Mouse (Mus musculus) neural tube, embryonic 15.5 days (tissue): ENCODE data around the gene Pspn. TPM values are rescaled to one million over a fixed set of nuclear protein-coding genes. Genes with fewer than 3 reads are reported as not detected.
A peak's percentile ranks its signal among the peaks of the same experiment; 100 is the strongest.

Experiments used
- ATAC-seq: fragments of 200-750 bp; cut with Nextera tagmentation; 2 replicates; pipeline ENCODE4 v1.8.0; 2017; ENCODE audit warnings: mild to moderate bottlenecking, moderate TSS enrichment, moderate library complexity; ENCODE audit not compliant: low FRiP score
- H3K27ac ChIP-seq: fragments of 300-500 bp; sonication (generic); replicated peaks from 2 replicates; pipeline ENCODE4 v1.5.1; 2015; ENCODE audit warnings: mild to moderate bottlenecking, inconsistent platforms
- H3K27me3 ChIP-seq: fragments of 300-500 bp; sonication (generic); replicated peaks from 2 replicates; pipeline ENCODE4 v1.6.1; 2015; ENCODE audit warnings: inconsistent platforms
- H3K36me3 ChIP-seq: fragments of 300-500 bp; sonication (generic); 2 replicates; pipeline ENCODE4 v1.6.1; 2015; ENCODE audit warnings: inconsistent platforms
- H3K4me1 ChIP-seq: fragments of 300-500 bp; sonication (generic); 2 replicates; pipeline ENCODE4 v1.6.1; 2015; ENCODE audit warnings: inconsistent platforms
- H3K4me2 ChIP-seq: fragments of 300-500 bp; sonication (generic); 2 replicates; pipeline ENCODE4 v1.6.1; 2015; ENCODE audit warnings: inconsistent platforms, mild to moderate bottlenecking, moderate library complexity
- H3K4me3 ChIP-seq: fragments of 300-500 bp; sonication (generic); replicated peaks from 2 replicates; pipeline ENCODE4 v1.5.1; 2015; ENCODE audit warnings: mild to moderate bottlenecking, inconsistent platforms
- H3K9ac ChIP-seq: fragments of 300-500 bp; sonication (generic); replicated peaks from 2 replicates; pipeline ENCODE4 v1.6.1; 2015; ENCODE audit warnings: mild to moderate bottlenecking, inconsistent platforms
- H3K9me3 ChIP-seq: fragments of 300-500 bp; sonication (generic); replicated peaks from 2 replicates; pipeline ENCODE4 v1.6.1; 2016; ENCODE audit warnings: inconsistent platforms
- WGBS: fragments of 180-500 bp; shearing (Covaris S2); methylation state at CpG from one replicate; pipeline ENCODE4 v1.1.7; 2015; ENCODE audit warnings: mixed read lengths; 5-methylcytosine and 5-hydroxymethylcytosine counted together
- polyA plus RNA-seq: library from polyadenylated mRNA; unstranded; fragments of >200 nt; fragmentation: Nextera tagmentation; extraction: Ambion mirVana; gene quantifications from 2 replicates; pipeline ENCODE4 v1.2.1, GENCODE M21; 2015

Pspn gene
- polyA plus RNA-seq, result 0.43 and 0.49 TPM in 2 replicates

GRCm38 (mm10) chr17:56999968-57000609 lies at the start of gene Pspn:
Gene Pspn (minus strand): TSS chr17:57000018.
- WGBS, result 84% methylated on average over 9 of the region's 9 CpGs
- no peak for ATAC-seq
- H3K9ac ChIP-seq, result no peak within 1 kb of the TSS
- no peaks in the 10 kb centered on the region for H3K27me3 ChIP-seq
- H3K27ac ChIP-seq, result no peak within 1 kb of the TSS
- H3K36me3 ChIP-seq, result peaks cover 55% of the 10 kb centered on the region
- peaks cover 20% of the 10 kb centered on the region for H3K4me1 ChIP-seq
- no peak within 1 kb of the TSS for H3K4me3 ChIP-seq
- no peak within 1 kb of the TSS for H3K4me2 ChIP-seq
- H3K9me3 ChIP-seq, result no peaks in the 10 kb centered on the region

- 97% methylated on average over 3 of the region's 3 CpGs for WGBS
- Histone ChIP-seq H3K4me2 (no peak overlapping the region), H3K9me3 (no peaks in the 10 kb centered on the region), H3K9ac (no peak overlapping the region), H3K4me1 (no peaks in the 10 kb centered on the region), H3K27ac (no peak overlapping the region), H3K27me3 (no peaks in the 10 kb centered on the region), H3K4me3 (no peak overlapping the region), H3K36me3 (peaks cover 69% of the 10 kb centered on the region)
- ATAC-seq, result no peak
These were observed 49.0 kb upstream of the Pspn start for GRCm38 (mm10) chr17:57048816-57049215.

DNA sequence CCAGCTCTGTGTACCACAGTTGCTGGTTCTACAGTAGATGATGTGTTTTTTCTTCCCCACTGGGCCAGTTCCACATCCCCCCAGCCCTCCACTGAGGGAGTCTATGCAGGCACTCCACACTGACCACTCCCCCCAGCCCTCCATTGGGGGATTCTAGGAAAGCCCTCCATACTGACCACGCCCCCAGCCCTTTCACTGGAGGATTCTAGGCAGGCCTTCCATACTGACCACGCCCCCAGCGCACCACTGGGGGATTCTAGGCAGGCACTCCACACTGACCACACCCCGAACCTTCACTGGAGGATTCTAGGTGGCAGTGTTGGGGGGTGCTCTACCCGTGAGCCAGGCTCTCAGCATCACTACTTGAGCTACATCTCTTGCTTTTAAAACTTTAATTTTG lies 47.6 kb upstream of the Pspn start:
- Histone ChIP-seq H3K4me2 (no peak overlapping the region), H3K9me3 (no peaks in the 10 kb centered on the region), H3K36me3 (peaks cover 55% of the 10 kb centered on the region), H3K4me3 (no peak overlapping the region), H3K27ac (no peak overlapping the region), H3K4me1 (no peaks in the 10 kb centered on the region), H3K27me3 (no peaks in the 10 kb centered on the region), H3K9ac (no peak overlapping the region)
- ATAC-seq, result no peak
- 38% methylated on average over 5 of the region's 5 CpGs for WGBS

DNA sequence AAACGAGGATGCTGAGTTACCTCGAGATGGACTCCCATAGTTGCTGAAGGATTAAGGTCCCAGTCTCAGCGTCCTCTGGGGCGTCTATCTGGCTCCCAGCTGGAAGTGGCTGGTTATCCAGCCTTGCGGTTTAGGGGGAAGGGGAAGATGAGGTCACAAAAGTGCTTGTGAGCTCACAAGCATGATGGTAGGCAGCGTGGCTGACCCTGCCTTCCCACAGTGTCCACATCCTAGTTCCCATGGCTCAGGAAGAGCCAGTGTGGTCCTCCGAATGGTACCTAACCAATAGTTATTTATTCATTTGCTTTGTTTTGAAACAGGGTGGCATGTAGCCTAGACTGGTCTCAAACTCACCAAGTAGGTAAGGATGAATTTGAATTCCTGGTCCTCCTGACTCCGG lies 41.7 kb upstream of the Pspn start, which contains the start of gene Slc25a41:
TSS of gene Slc25a41 (minus strand) at position 101 of the 400 bp plus-strand sequence.
- Histone ChIP-seq H3K9me3 (no peaks in the 10 kb centered on the region), H3K27me3 (peaks cover 14% of the 10 kb centered on the region), H3K4me1 (no peaks in the 10 kb centered on the region), H3K27ac (no peak within 1 kb of the TSS), H3K9ac (no peak within 1 kb of the TSS), H3K36me3 (peaks cover 18% of the 10 kb centered on the region), H3K4me2 (no peak within 1 kb of the TSS), H3K4me3 (no peak within 1 kb of the TSS)
- WGBS, result 80% methylated on average over 8 of the region's 8 CpGs
- ATAC-seq, result no peak

GRCm38 (mm10) chr17:57038978-57039377 lies 39.2 kb upstream of the Pspn start:
- Histone ChIP-seq H3K36me3 (no peaks in the 10 kb centered on the region), H3K4me1 (no peaks in the 10 kb centered on the region), H3K27me3 (peaks cover 14% of the 10 kb centered on the region), H3K9me3 (no peaks in the 10 kb centered on the region), H3K4me2 (no peak overlapping the region), H3K27ac (no peak overlapping the region), H3K4me3 (no peak overlapping the region), H3K9ac (no peak overlapping the region)
- 42% methylated on average over 8 of the region's 8 CpGs for WGBS
- no peak for ATAC-seq

- no peak overlapping the region for H3K4me3 ChIP-seq
- 0 out of 2 replicates have a peak overlapping the region, but pooled peaks have one; percentile 52 for H3K9ac ChIP-seq
- peak overlapping the region; percentile 76 for H3K4me2 ChIP-seq
- no peaks in the 10 kb centered on the region for H3K27me3 ChIP-seq
- peaks cover 4% of the 10 kb centered on the region for H3K36me3 ChIP-seq
- H3K4me1 ChIP-seq, result peaks cover 28% of the 10 kb centered on the region
- peak overlapping the region; percentile 86; the same call in 1 of the 2 replicates for H3K27ac ChIP-seq
- no peaks in the 10 kb centered on the region for H3K9me3 ChIP-seq
- WGBS, result 87% methylated on average over 4 of the region's 4 CpGs
- ATAC-seq, result no peak
These were observed 33.0 kb upstream of the Pspn start for GRCm38 (mm10) chr17:57032854-57033253.

- peak overlapping the region; percentile 64 for H3K4me3 ChIP-seq
- H3K4me2 ChIP-seq, result peak overlapping the region; percentile 76
- no peaks in the 10 kb centered on the region for H3K27me3 ChIP-seq
- H3K9ac ChIP-seq, result peak overlapping the region; percentile 52
- H3K9me3 ChIP-seq, result no peaks in the 10 kb centered on the region
- under 1% methylated on average over 38 of the region's 38 CpGs for WGBS
- peaks cover 28% of the 10 kb centered on the region for H3K4me1 ChIP-seq
- ATAC-seq, result peak; percentile 97
- peak overlapping the region; percentile 86 for H3K27ac ChIP-seq
- H3K36me3 ChIP-seq, result peaks cover 14% of the 10 kb centered on the region
These were observed 32.0 kb upstream of the Pspn start for GRCm38 (mm10) chr17:57031661-57032420.

- H3K9me3 ChIP-seq, result no peaks in the 10 kb centered on the region
- H3K4me2 ChIP-seq, result peak within 1 kb of the TSS; percentile 86
- H3K4me1 ChIP-seq, result peaks cover 28% of the 10 kb centered on the region
- ATAC-seq, result peak; percentile 3; the same call in 1 of the 2 replicates
- peaks cover 22% of the 10 kb centered on the region for H3K36me3 ChIP-seq
- peak within 1 kb of the TSS; percentile 64 for H3K4me3 ChIP-seq
- WGBS, result 1% methylated on average over 91 of the region's 99 CpGs
- H3K9ac ChIP-seq, result peak within 1 kb of the TSS; percentile 93
- peak within 1 kb of the TSS; percentile 91 for H3K27ac ChIP-seq
- H3K27me3 ChIP-seq, result no peaks in the 10 kb centered on the region
These were observed 31.3 kb upstream of the Pspn start, which contains the start of gene Khsrp for GRCm38 (mm10) chr17:57030931-57031660. Gene Khsrp (minus strand): TSS chr17:57031522.

DNA sequence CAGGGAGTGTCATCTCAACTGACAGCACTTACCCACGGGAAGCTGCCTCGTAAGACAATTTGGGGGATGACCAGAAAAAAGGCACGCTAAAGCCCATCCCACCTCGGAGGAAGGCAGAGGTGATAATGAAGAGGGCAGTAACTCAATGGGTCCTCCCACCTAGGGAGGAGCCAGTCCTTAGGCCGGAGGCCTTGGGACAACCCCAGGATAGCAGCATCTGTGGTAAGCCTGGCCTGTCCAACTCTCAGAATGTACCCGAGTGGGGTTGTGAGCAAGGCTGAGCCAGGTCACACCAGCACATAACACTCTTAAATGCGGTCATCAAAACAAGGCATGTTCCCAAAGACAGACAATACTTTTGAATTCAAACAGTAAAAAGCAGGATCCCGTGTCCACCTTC lies 29.9 kb upstream of the Pspn start:
- Histone ChIP-seq H3K27me3 (no peaks in the 10 kb centered on the region), H3K36me3 (peaks cover 36% of the 10 kb centered on the region), H3K9me3 (no peaks in the 10 kb centered on the region), H3K9ac (peak overlapping the region; percentile 93), H3K4me1 (peaks cover 28% of the 10 kb centered on the region), H3K27ac (peak overlapping the region; percentile 91; the same call in 1 of the 2 replicates), H3K4me3 (peak overlapping the region; percentile 64), H3K4me2 (peak overlapping the region; percentile 86)
- no peak for ATAC-seq
- WGBS, result 38% methylated on average over 8 of the region's 8 CpGs

DNA sequence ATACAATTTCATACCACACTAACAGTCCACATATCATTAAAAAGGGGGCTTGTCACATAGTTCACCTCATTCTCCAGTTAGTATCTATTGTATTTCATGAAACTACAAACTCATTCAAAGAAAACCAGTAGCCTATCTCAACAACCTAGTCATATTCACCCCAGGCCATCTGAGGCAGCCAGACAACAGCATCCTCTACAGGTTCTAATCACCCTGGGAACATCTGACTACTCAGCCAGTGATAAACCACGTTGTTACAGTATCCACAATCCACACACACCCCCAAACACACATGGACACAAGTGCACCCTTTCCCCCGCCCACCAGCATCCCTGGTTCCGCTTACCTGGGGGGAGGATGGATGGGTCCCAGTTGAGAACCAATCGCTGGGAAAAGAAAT lies 27.7 kb upstream of the Pspn start:
- peaks cover 58% of the 10 kb centered on the region for H3K36me3 ChIP-seq
- WGBS, result 90% methylated on average over 4 of the region's 4 CpGs
- no peaks in the 10 kb centered on the region for H3K9me3 ChIP-seq
- H3K4me1 ChIP-seq, result peaks cover 23% of the 10 kb centered on the region
- H3K27me3 ChIP-seq, result no peaks in the 10 kb centered on the region
- no peak overlapping the region for H3K27ac ChIP-seq
- no peak for ATAC-seq
- H3K4me2 ChIP-seq, result no peak overlapping the region
- H3K4me3 ChIP-seq, result no peak overlapping the region
- no peak overlapping the region for H3K9ac ChIP-seq

GRCm38 (mm10) chr17:57020960-57021359 lies 21.1 kb upstream of the Pspn start:
- Histone ChIP-seq H3K27me3 (no peaks in the 10 kb centered on the region), H3K9ac (no peak overlapping the region), H3K27ac (no peak overlapping the region), H3K36me3 (peaks cover 64% of the 10 kb centered on the region), H3K4me3 (no peak overlapping the region), H3K4me1 (no peaks in the 10 kb centered on the region), H3K4me2 (no peak overlapping the region), H3K9me3 (no peaks in the 10 kb centered on the region)
- WGBS, result 94% methylated on average over 5 of the region's 5 CpGs
- no peak for ATAC-seq
